Mouse (Mus musculus) kidney, adult 9 months (tissue): ENCODE measurements around the gene Tfcp2l1.
"Not testable (repeated sequence)": the region's sequence is repeated elsewhere in the genome, so short reads cannot be mapped to it uniquely, and the experiment has no call there.

ENCODE experiments used
- DNase-seq: peaks from one replicate; pipeline ENCODE4 v3.0.0; 2022

The Tfcp2l1 gene

GRCm38 (mm10) chr1:118627781-118628464 is at the start of gene Tfcp2l1:
Gene Tfcp2l1, plus strand, starts transcription at chr1:118627945.
- peak; percentile 96 for DNase-seq

- no peak for DNase-seq
Observed at GRCm38 (mm10) chr1:118580174-118580702, 47.5 kb upstream of the Tfcp2l1 start.

- DNase-seq: no peak
Observed at GRCm38 (mm10) chr1:118581179-118581578, 46.6 kb upstream of the Tfcp2l1 start.

GRCm38 (mm10) chr1:118589721-118590120 is 38.0 kb upstream of the Tfcp2l1 start:
- DNase-seq: peak; percentile 44

- DNase-seq: peak; percentile 60
Observed at GRCm38 (mm10) chr1:118592933-118593332, 34.8 kb upstream of the Tfcp2l1 start.

- DNase-seq: peak; percentile 51
Observed at GRCm38 (mm10) chr1:118595395-118595794, 32.4 kb upstream of the Tfcp2l1 start.

GRCm38 (mm10) chr1:118597475-118598213 is 30.1 kb upstream of the Tfcp2l1 start:
- DNase-seq: no peak

GRCm38 (mm10) chr1:118598339-118598738 is 29.4 kb upstream of the Tfcp2l1 start:
- DNase-seq: no peak

GRCm38 (mm10) chr1:118613631-118614183 is 14.0 kb upstream of the Tfcp2l1 start:
- DNase-seq: peak; percentile 94

- not testable (repeated sequence) for DNase-seq
Observed at GRCm38 (mm10) chr1:118621055-118621454, 6.7 kb upstream of the Tfcp2l1 start.

- DNase-seq: no peak
Observed at GRCm38 (mm10) chr1:118622857-118623256, 4.9 kb upstream of the Tfcp2l1 start.

GRCm38 (mm10) chr1:118625461-118625860 is 2.3 kb upstream of the Tfcp2l1 start:
- DNase-seq: no peak

- DNase-seq: no peak
Observed at GRCm38 (mm10) chr1:118625921-118626320, 1.8 kb upstream of the Tfcp2l1 start.

- DNase-seq: no peak
Observed at GRCm38 (mm10) chr1:118626452-118626851, 1.3 kb upstream of the Tfcp2l1 start.

GRCm38 (mm10) chr1:118633415-118633980 is 5.8 kb downstream of the Tfcp2l1 start:
- DNase-seq: no peak

GRCm38 (mm10) chr1:118642296-118642999 is 14.7 kb downstream of the Tfcp2l1 start:
- no peak for DNase-seq

GRCm38 (mm10) chr1:118643138-118643979 is 15.6 kb downstream of the Tfcp2l1 start:
- DNase-seq: peak; percentile 82

- DNase-seq: no peak
Observed at GRCm38 (mm10) chr1:118645701-118646100, 18.0 kb downstream of the Tfcp2l1 start.

- peak; percentile 58 for DNase-seq
Observed at GRCm38 (mm10) chr1:118648015-118648414, 20.3 kb downstream of the Tfcp2l1 start.

- DNase-seq: peak; percentile 50
Observed at GRCm38 (mm10) chr1:118649933-118650770, 22.4 kb downstream of the Tfcp2l1 start.

GRCm38 (mm10) chr1:118650771-118651080 is 23.0 kb downstream of the Tfcp2l1 start:
- no peak for DNase-seq
